Mouse (Mus musculus) forebrain, embryonic 14.5 days (tissue): Measurements from ENCODE around the gene Slc44a3. TPM values are rescaled to one million over a fixed set of nuclear protein-coding genes. Genes with fewer than 3 reads are reported as not detected.

Experiments used
- ATAC-seq: fragments of 200-750 bp; cut with Nextera tagmentation; 2 replicates; pipeline ENCODE4 v1.8.0; 2017; ENCODE audit warnings: mild to moderate bottlenecking, moderate library complexity
- DNase-seq: peaks from one replicate; pipeline ENCODE4 v3.0.0-alpha.2; 2015; ENCODE audit warnings: low spot score
- H3K27ac ChIP-seq: fragments of 300-500 bp; sonication (generic); 2 replicates; pipeline ENCODE4 v1.5.1; 2014; ENCODE audit warnings: low read depth, mild to moderate bottlenecking, control low read depth, low read length, moderate library complexity
- H3K27me3 ChIP-seq: fragments of 300-500 bp; sonication (generic); replicated peaks from 2 replicates; pipeline ENCODE4 v1.6.1; 2014; ENCODE audit warnings: low read length, control low read depth, mixed read lengths; ENCODE audit not compliant: control insufficient read depth, insufficient read depth
- H3K36me3 ChIP-seq: fragments of 300-500 bp; sonication (generic); 2 replicates; pipeline ENCODE4 v1.6.1; 2014; ENCODE audit warnings: low read length, control low read depth; ENCODE audit not compliant: control insufficient read depth, insufficient read depth
- H3K4me1 ChIP-seq: fragments of 300-500 bp; sonication (generic); 2 replicates; pipeline ENCODE4 v1.6.1; 2014; ENCODE audit warnings: antibody characterized with exemption, low read length, control low read depth; ENCODE audit not compliant: control insufficient read depth, insufficient read depth
- H3K4me2 ChIP-seq: fragments of 300-500 bp; sonication (generic); 2 replicates; pipeline ENCODE4 v1.6.1; 2014; ENCODE audit warnings: mild to moderate bottlenecking, control low read depth, low read length
- H3K4me3 ChIP-seq: fragments of 300-500 bp; sonication (generic); 2 replicates; pipeline ENCODE4 v1.5.1; 2014; ENCODE audit warnings: low read depth, low read length, control low read depth
- H3K9ac ChIP-seq: fragments of 300-500 bp; sonication (generic); 2 replicates; pipeline ENCODE4 v1.6.1; 2014; ENCODE audit warnings: mild to moderate bottlenecking, low read length, control low read depth, moderate library complexity
- H3K9me3 ChIP-seq: fragments of 300-500 bp; sonication (generic); replicated peaks from 2 replicates; pipeline ENCODE4 v1.6.1; 2016; ENCODE audit warnings: low read length, control low read depth, mixed read lengths; ENCODE audit not compliant: control insufficient read depth
- WGBS: fragments of 180-500 bp; shearing (Covaris S2); extraction: QIAGEN DNeasy Blood & Tissue Kit; methylation state at CpG from one replicate; pipeline ENCODE4 v1.1.7; 2014; 5-methylcytosine and 5-hydroxymethylcytosine counted together
- polyA plus RNA-seq: library from polyadenylated mRNA; unstranded; fragments of >200 nt; fragmentation: Nextera tagmentation; extraction: Ambion mirVana; gene quantifications from 2 replicates; pipeline ENCODE4 v1.2.1, GENCODE M21; 2014

The Slc44a3 gene
- polyA plus RNA-seq, 1 experiment from 2014 or later = 0.42 TPM

GRCm38 (mm10) chr3:121480030-121480960 lies 51.9 kb downstream of the Slc44a3 start:
- no peaks in the 10 kb centered on the region for H3K9me3 ChIP-seq
- H3K4me1 ChIP-seq = peaks cover 4% of the 10 kb centered on the region; the same call in 1 of the 2 replicates
- H3K4me3 ChIP-seq = no peak overlapping the region
- ATAC-seq = peak; percentile 45
- peak overlapping the region; percentile 72 for H3K27ac ChIP-seq
- 43% methylated on average over 26 of the region's 26 CpGs for WGBS
- DNase-seq = peak; percentile 51
- H3K36me3 ChIP-seq = no peaks in the 10 kb centered on the region
- peak overlapping the region; percentile 42 for H3K9ac ChIP-seq
- no peak overlapping the region for H3K4me2 ChIP-seq
- no peaks in the 10 kb centered on the region for H3K27me3 ChIP-seq

- no peaks in the 10 kb centered on the region for H3K36me3 ChIP-seq
- H3K4me3 ChIP-seq = no peak overlapping the region
- DNase-seq (no peak), ATAC-seq (no peak)
- no peak overlapping the region for H3K9ac ChIP-seq
- H3K27ac ChIP-seq = no peak overlapping the region
- H3K4me2 ChIP-seq = no peak overlapping the region
- H3K4me1 ChIP-seq = 0 out of 2 replicates have a peak, but pooled peaks cover 2% of the 10 kb centered on the region
- no peaks in the 10 kb centered on the region for H3K9me3 ChIP-seq
- H3K27me3 ChIP-seq = no peaks in the 10 kb centered on the region
- 67% methylated on average over 3 of the region's 3 CpGs for whole genome bisulfite sequencing
These were observed 57.5 kb downstream of the Slc44a3 start for GRCm38 (mm10) chr3:121474738-121475137.

- WGBS = 74% methylated on average over 11 of the region's 11 CpGs
- H3K9me3 ChIP-seq = no peaks in the 10 kb centered on the region
- no peak for ATAC-seq
These were observed 60.5 kb downstream of the Slc44a3 start for GRCm38 (mm10) chr3:121471703-121472102.

GRCm38 (mm10) chr3:121469185-121469975 lies 62.8 kb downstream of the Slc44a3 start:
- no peaks in the 10 kb centered on the region for H3K9me3 ChIP-seq
- DNase-seq (peak; percentile 73), ATAC-seq (peak; percentile 78)
- H3K4me1 ChIP-seq = peaks cover 7% of the 10 kb centered on the region; the same call in 1 of the 2 replicates
- no peaks in the 10 kb centered on the region for H3K36me3 ChIP-seq
- no peak overlapping the region; the same call in 1 of the 2 replicates for H3K9ac ChIP-seq
- no peak overlapping the region for H3K4me3 ChIP-seq
- 2% methylated on average over 13 of the region's 13 CpGs for WGBS
- H3K4me2 ChIP-seq = peak overlapping the region; percentile 23; the same call in 1 of the 2 replicates
- no peaks in the 10 kb centered on the region for H3K27me3 ChIP-seq
- H3K27ac ChIP-seq = peak overlapping the region; percentile 17; the same call in 1 of the 2 replicates

More at GRCm38 (mm10) chr3:121471703-121472102, 60.5 kb downstream of the Slc44a3 start:
- no peak for DNase-seq
- H3K9ac ChIP-seq = no peak overlapping the region
- no peaks in the 10 kb centered on the region for H3K36me3 ChIP-seq
- H3K4me2 ChIP-seq = no peak overlapping the region
- H3K27me3 ChIP-seq = no peaks in the 10 kb centered on the region
- no peak overlapping the region for H3K27ac ChIP-seq
- H3K4me1 ChIP-seq = peaks cover 7% of the 10 kb centered on the region; the same call in 1 of the 2 replicates
- no peak overlapping the region for H3K4me3 ChIP-seq

- H3K9ac ChIP-seq = no peak overlapping the region
- no peaks in the 10 kb centered on the region for H3K9me3 ChIP-seq
- no peak for DNase-seq
- no peak overlapping the region for H3K4me2 ChIP-seq
- peaks cover 7% of the 10 kb centered on the region; the same call in 1 of the 2 replicates for H3K4me1 ChIP-seq
- no peak for ATAC-seq
- H3K36me3 ChIP-seq = no peaks in the 10 kb centered on the region
- 12% methylated on average over 1 of the region's 2 CpGs for WGBS
- no peak overlapping the region for H3K27ac ChIP-seq
- H3K4me3 ChIP-seq = no peak overlapping the region
- H3K27me3 ChIP-seq = no peaks in the 10 kb centered on the region
These were observed 64.1 kb downstream of the Slc44a3 start for GRCm38 (mm10) chr3:121468136-121468535.

GRCm38 (mm10) chr3:121467094-121467552 lies 65.1 kb downstream of the Slc44a3 start:
- Histone ChIP-seq H3K27ac (no peak overlapping the region), H3K4me1 (peaks cover 7% of the 10 kb centered on the region; the same call in 1 of the 2 replicates), H3K4me2 (no peak overlapping the region), H3K4me3 (no peak overlapping the region), H3K9ac (no peak overlapping the region), H3K9me3 (no peaks in the 10 kb centered on the region), H3K36me3 (no peaks in the 10 kb centered on the region), H3K27me3 (no peaks in the 10 kb centered on the region)
- DNase-seq (no peak), ATAC-seq (no peak)
- WGBS = 91% methylated on average over 10 of the region's 10 CpGs

GRCm38 (mm10) chr3:121465795-121466194 lies 66.4 kb downstream of the Slc44a3 start:
- H3K9ac ChIP-seq = no peak overlapping the region
- H3K36me3 ChIP-seq = peaks cover 3% of the 10 kb centered on the region; the same call in 1 of the 2 replicates
- no peak for DNase-seq
- no peak overlapping the region for H3K27ac ChIP-seq
- no peak overlapping the region for H3K4me2 ChIP-seq
- WGBS = 71% methylated on average over 10 of the region's 10 CpGs
- H3K4me1 ChIP-seq = peaks cover 7% of the 10 kb centered on the region; the same call in 1 of the 2 replicates
- ATAC-seq = no peak
- H3K27me3 ChIP-seq = no peaks in the 10 kb centered on the region
- H3K4me3 ChIP-seq = no peak overlapping the region
- H3K9me3 ChIP-seq = no peaks in the 10 kb centered on the region

- 17% methylated on average over 7 of the region's 7 CpGs for WGBS
- Histone ChIP-seq H3K27ac (peak overlapping the region; percentile 53; the same call in 1 of the 2 replicates), H3K9ac (no peak overlapping the region), H3K4me3 (no peak overlapping the region), H3K36me3 (peaks cover 12% of the 10 kb centered on the region), H3K4me1 (peaks cover 7% of the 10 kb centered on the region; the same call in 1 of the 2 replicates), H3K4me2 (no peak overlapping the region), H3K27me3 (no peaks in the 10 kb centered on the region), H3K9me3 (no peaks in the 10 kb centered on the region)
- ATAC-seq (no peak), DNase-seq (peak; percentile 45)
These were observed 67.4 kb downstream of the Slc44a3 start for GRCm38 (mm10) chr3:121464733-121465305.
